Mouse (Mus musculus): ENCODE data around the gene Slit3. TPM values are rescaled to one million over a fixed set of nuclear protein-coding genes. Genes with fewer than 3 reads are reported as not detected.
A peak's percentile ranks its signal among the peaks of the same experiment; 100 is the strongest.

Gene Slit3
- polyA plus RNA-seq, 1 experiment from 2014 or later, result 5.8 TPM

DNA sequence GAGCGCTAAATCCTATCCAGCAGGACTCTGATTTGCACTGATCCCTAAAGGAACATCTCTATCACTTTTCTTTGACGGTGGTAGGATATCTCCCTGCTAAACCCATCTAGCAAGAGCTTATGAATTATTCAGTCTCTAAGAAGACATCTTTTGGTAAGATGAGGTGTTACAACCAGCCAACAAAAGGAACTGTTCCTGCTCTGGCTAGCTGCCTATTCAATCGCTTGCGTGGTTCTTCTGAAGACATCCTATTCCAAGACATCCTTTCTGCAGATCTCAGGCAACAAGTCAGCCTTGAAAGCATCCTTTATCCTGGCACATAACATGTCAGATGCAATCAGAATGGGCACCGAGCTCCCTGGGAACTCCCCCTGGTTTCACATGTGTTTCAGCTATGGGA, 81.3 kb downstream of the Slit3 start:
- no peaks in the 10 kb centered on the region for H3K9me3 ChIP-seq (ENCODE audit: control insufficient read depth, low read length)
- ATAC-seq, result no peak
- no peak overlapping the region for H3K27ac ChIP-seq (ENCODE audit: low read length)
- WGBS, result 48% methylated on average over 5 of the region's 5 CpGs
- H3K27me3 ChIP-seq (replicated peaks; ENCODE audit: control insufficient read depth, insufficient read depth, low read length), result no peaks in the 10 kb centered on the region
- no peaks in the 10 kb centered on the region for H3K36me3 ChIP-seq (ENCODE audit: control insufficient read depth, insufficient read depth)
- no peak overlapping the region for H3K4me3 ChIP-seq (replicated peaks; ENCODE audit: low read length)
- no peak overlapping the region for H3K9ac ChIP-seq (replicated peaks; ENCODE audit: low read depth, low read length)
- no peak overlapping the region for H3K4me2 ChIP-seq (ENCODE audit: low read length)
- H3K4me1 ChIP-seq (replicated peaks; ENCODE audit: control insufficient read depth, insufficient read depth, low read length), result peaks cover 16% of the 10 kb centered on the region

DNA sequence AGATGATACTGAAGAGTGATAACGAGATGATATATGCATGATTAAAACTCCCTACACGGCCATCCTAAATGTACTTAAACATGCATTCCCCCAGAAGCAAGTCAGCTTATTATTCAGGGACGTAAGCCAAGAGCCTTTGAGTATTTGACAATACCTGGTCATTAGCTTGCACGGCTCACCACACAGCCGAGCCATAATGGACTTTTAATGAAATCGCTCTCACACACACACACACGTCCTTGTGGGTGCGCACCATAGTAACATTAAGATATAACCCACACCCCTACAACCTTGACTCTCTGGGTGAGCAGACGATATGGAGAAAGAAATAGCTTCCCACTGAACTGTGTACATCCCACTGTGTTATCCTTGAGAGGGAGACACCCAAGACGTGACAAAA, 82.6 kb downstream of the Slit3 start:
- peak overlapping the region; percentile 16; the same call in 1 of the 2 replicates for H3K4me2 ChIP-seq (ENCODE audit: low read length)
- no peak overlapping the region for H3K9ac ChIP-seq (replicated peaks; ENCODE audit: low read depth, low read length)
- no peaks in the 10 kb centered on the region for H3K27me3 ChIP-seq (replicated peaks; ENCODE audit: control insufficient read depth, insufficient read depth, low read length)
- no peak overlapping the region for H3K4me3 ChIP-seq (replicated peaks; ENCODE audit: low read length)
- peak; percentile 47 for ATAC-seq
- H3K27ac ChIP-seq (ENCODE audit: low read length), result no peak overlapping the region
- no peaks in the 10 kb centered on the region for H3K36me3 ChIP-seq (ENCODE audit: control insufficient read depth, insufficient read depth)
- 6% methylated on average over 10 of the region's 10 CpGs for WGBS
- H3K9me3 ChIP-seq (ENCODE audit: control insufficient read depth, low read length), result no peaks in the 10 kb centered on the region
- H3K4me1 ChIP-seq (replicated peaks; ENCODE audit: control insufficient read depth, insufficient read depth, low read length), result peaks cover 16% of the 10 kb centered on the region

DNA sequence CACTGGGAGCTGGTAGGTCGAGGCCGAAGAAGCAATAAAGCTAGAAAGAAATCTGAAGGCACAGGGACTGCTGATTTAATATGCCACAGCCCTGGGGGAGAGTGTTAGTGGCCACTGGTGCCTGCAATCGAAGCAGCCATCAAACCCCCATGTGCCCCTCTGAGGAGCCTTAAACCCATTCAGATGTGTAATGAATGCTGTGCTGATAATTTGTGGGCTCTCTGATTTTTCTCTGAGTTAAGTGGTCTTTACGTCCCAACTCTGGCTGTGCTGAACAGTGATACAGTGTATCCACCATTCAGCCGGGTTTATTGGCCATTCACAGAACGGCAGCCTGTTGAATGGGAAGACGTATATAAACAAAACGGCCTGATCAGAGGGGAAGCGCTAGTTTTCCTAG, 83.1 kb downstream of the Slit3 start:
- Histone ChIP-seq H3K9me3 (ENCODE audit: control insufficient read depth, low read length) (no peaks in the 10 kb centered on the region), H3K4me1 (replicated peaks; ENCODE audit: control insufficient read depth, insufficient read depth, low read length) (peaks cover 16% of the 10 kb centered on the region), H3K27me3 (replicated peaks; ENCODE audit: control insufficient read depth, insufficient read depth, low read length) (no peaks in the 10 kb centered on the region), H3K4me3 (replicated peaks; ENCODE audit: low read length) (no peak overlapping the region), H3K4me2 (ENCODE audit: low read length) (peak overlapping the region; percentile 16; the same call in 1 of the 2 replicates), H3K9ac (replicated peaks; ENCODE audit: low read depth, low read length) (no peak overlapping the region), H3K36me3 (ENCODE audit: control insufficient read depth, insufficient read depth) (no peaks in the 10 kb centered on the region), H3K27ac (ENCODE audit: low read length) (no peak overlapping the region)
- ATAC-seq, result peak; percentile 20; the same call in 1 of the 2 replicates
- 7% methylated on average over 9 of the region's 9 CpGs for WGBS

DNA sequence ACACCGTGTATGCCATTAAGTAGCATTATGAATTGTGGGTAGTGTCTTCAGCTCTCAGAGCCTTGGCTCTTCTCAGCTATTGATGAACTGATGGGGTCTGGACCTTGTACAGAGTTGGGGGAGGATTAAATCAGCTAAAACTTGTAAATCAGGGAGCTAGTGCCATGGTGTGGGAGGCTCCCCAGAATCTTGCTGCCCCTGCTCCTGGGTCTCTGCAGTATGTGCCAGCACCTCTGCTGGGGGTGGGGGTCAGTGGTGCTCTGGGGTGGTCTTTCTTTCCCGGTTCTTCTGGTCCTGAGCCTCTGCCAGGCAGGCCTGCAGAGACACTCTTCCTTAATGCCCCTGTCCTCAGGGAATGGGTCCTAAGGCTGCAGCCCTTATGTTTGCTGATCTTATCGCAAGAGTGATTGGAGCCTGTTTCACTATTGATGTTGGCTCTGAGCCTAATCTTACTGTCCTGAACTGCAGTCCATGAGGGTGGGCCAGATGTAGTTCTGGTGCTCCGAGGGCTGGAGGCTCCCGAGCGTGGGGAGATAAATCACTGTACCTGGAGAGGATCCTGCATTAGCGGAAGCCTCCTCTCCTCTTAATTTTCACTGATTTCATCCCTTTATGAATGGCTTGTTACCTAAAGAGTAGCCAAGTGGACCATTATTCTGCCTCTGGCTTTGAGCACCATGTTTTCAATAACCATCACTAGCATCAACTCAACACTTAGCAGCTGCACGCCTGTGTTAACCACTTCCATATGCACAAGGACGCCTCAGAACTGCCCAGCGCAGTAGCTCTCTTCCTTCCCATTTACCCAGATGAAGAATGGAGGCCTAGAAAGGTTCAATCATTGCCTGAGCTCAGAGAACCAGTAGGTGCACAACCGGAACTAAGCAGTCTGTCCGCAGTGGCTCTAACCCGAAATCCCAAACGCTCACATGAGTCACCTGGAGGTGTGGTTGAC, 90.0 kb downstream of the Slit3 start:
- no peak overlapping the region for H3K4me2 ChIP-seq (ENCODE audit: low read length)
- ATAC-seq, result no peak
- H3K9me3 ChIP-seq (ENCODE audit: control insufficient read depth, low read length), result no peaks in the 10 kb centered on the region
- H3K27ac ChIP-seq (ENCODE audit: low read length), result no peak overlapping the region
- 83% methylated on average over 14 of the region's 14 CpGs for WGBS
- H3K9ac ChIP-seq (replicated peaks; ENCODE audit: low read depth, low read length), result no peak overlapping the region
- H3K4me3 ChIP-seq (replicated peaks; ENCODE audit: low read length), result no peak overlapping the region
- H3K4me1 ChIP-seq (replicated peaks; ENCODE audit: control insufficient read depth, insufficient read depth, low read length), result no peaks in the 10 kb centered on the region
- no peaks in the 10 kb centered on the region for H3K36me3 ChIP-seq (ENCODE audit: control insufficient read depth, insufficient read depth)
- H3K27me3 ChIP-seq (replicated peaks; ENCODE audit: control insufficient read depth, insufficient read depth, low read length), result no peaks in the 10 kb centered on the region

DNA sequence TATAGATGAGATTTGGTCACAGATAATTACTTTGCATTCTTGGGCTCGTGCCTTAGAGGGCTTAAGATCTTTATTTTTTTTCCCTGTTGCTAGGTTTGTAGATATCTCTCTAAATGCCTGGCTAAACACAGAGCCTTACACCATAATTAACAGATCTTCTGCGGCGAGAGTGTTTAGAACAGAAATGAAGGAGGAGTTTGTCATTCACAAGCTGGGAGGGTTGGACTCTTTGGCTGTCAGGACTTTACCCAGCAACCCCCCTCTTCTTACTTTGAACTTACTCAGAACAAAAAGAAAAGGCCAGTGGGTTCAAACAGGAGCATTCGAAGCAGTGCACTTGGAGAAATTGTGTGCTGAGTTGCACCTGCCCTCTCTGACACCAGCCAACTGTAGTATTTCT, 103.0 kb downstream of the Slit3 start:
- peak; percentile 69 for ATAC-seq
- Histone ChIP-seq H3K9me3 (ENCODE audit: control insufficient read depth, low read length) (no peaks in the 10 kb centered on the region), H3K27ac (ENCODE audit: low read length) (no peak overlapping the region), H3K4me1 (replicated peaks; ENCODE audit: control insufficient read depth, insufficient read depth, low read length) (peaks cover 8% of the 10 kb centered on the region; the same call in 1 of the 2 replicates), H3K4me3 (replicated peaks; ENCODE audit: low read length) (no peak overlapping the region), H3K27me3 (replicated peaks; ENCODE audit: control insufficient read depth, insufficient read depth, low read length) (no peaks in the 10 kb centered on the region), H3K9ac (replicated peaks; ENCODE audit: low read depth, low read length) (no peak overlapping the region), H3K36me3 (ENCODE audit: control insufficient read depth, insufficient read depth) (no peaks in the 10 kb centered on the region), H3K4me2 (ENCODE audit: low read length) (no peak overlapping the region)
- 7% methylated on average over 4 of the region's 4 CpGs for WGBS

DNA sequence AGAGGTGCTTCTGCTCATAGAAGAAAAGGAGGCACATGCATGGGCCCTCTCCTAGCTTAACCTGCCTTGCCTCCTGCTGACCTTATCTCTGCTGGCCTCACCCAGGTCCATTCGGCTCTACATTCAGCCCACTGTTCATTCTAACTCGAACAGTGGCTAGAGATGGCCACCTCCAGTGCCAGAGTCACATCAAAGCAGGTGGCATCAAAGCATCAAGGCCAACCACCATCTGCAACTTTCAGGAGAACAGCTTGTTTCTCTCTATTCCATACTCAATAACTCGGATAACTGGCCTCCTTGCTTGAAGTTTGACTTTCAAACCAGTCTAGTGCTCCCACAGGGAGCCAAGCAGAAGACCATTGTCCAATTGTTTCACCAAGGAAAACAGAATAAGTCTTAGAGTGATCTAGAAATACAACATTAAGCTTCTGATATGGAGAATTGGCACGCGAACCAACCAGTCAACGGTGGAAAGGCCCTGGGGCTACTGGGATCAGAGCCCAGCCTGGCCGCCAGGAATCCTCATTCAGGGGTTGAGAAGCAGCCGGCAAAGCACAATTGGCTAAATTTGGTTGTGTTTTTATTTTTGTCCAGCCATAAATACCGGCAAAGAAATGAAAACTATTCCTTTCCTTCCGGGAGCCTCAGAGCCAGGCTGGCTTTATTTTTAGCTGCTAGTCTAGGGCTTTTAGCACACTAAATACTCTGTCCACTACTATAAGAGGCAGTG, 110.5 kb downstream of the Slit3 start:
- Histone ChIP-seq H3K27ac (ENCODE audit: low read length) (no peak overlapping the region), H3K4me1 (replicated peaks; ENCODE audit: control insufficient read depth, insufficient read depth, low read length) (peaks cover 3% of the 10 kb centered on the region; the same call in 1 of the 2 replicates), H3K27me3 (replicated peaks; ENCODE audit: control insufficient read depth, insufficient read depth, low read length) (no peaks in the 10 kb centered on the region), H3K9me3 (ENCODE audit: control insufficient read depth, low read length) (no peaks in the 10 kb centered on the region), H3K36me3 (ENCODE audit: control insufficient read depth, insufficient read depth) (no peaks in the 10 kb centered on the region), H3K4me2 (ENCODE audit: low read length) (no peak overlapping the region), H3K9ac (replicated peaks; ENCODE audit: low read depth, low read length) (no peak overlapping the region), H3K4me3 (replicated peaks; ENCODE audit: low read length) (no peak overlapping the region)
- no peak for ATAC-seq
- 59% methylated on average over 10 of the region's 10 CpGs for WGBS

DNA sequence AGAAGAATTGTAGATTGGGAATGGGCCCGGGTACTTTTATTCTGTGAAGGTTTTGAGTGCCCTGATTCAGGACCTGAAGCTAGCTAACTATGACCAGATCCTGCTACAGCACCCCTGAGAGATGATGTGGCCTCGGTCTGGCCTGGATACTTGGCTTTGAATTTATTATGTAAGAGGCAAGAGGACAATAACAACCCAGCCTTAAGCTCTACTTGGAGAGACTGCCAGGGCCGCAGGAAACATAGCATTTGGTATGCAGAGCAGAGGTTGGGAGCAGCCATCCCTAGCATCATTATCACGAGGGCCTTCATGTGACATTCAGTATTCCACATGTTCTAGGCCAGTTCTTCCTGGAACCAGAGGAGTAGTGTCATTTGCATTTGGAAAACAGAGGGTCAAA, 111.3 kb downstream of the Slit3 start:
- Histone ChIP-seq H3K4me2 (ENCODE audit: low read length) (no peak overlapping the region), H3K9me3 (ENCODE audit: control insufficient read depth, low read length) (no peaks in the 10 kb centered on the region), H3K27ac (ENCODE audit: low read length) (no peak overlapping the region), H3K27me3 (replicated peaks; ENCODE audit: control insufficient read depth, insufficient read depth, low read length) (no peaks in the 10 kb centered on the region), H3K36me3 (ENCODE audit: control insufficient read depth, insufficient read depth) (no peaks in the 10 kb centered on the region), H3K4me1 (replicated peaks; ENCODE audit: control insufficient read depth, insufficient read depth, low read length) (peaks cover 3% of the 10 kb centered on the region; the same call in 1 of the 2 replicates), H3K4me3 (replicated peaks; ENCODE audit: low read length) (no peak overlapping the region), H3K9ac (replicated peaks; ENCODE audit: low read depth, low read length) (no peak overlapping the region)
- no peak for ATAC-seq
- WGBS, result 87% methylated on average over 4 of the region's 4 CpGs

DNA sequence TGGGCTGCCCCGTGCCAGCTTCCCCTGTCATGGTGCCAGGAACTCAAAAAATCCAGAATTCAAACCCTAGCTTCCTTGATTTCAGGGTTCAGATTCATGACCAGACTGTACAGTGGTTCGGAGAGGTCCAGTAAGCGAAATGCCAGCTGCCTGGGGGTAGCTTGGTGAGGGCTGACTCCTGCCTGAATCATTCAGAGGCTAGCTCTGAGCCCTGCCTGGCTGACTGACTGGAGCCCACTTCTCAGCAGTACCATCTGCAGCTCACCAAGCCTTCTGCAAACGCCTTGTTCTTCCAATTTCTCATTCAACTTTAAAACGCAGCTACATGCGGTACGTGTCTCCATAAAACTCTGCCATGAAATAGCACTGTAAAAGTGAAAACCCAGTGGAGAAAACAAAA, 120.4 kb downstream of the Slit3 start:
- 0 out of 2 replicates have a peak, but pooled peaks cover 2% of the 10 kb centered on the region for H3K9me3 ChIP-seq (ENCODE audit: control insufficient read depth, low read length)
- no peak overlapping the region for H3K27ac ChIP-seq (ENCODE audit: low read length)
- H3K36me3 ChIP-seq (ENCODE audit: control insufficient read depth, insufficient read depth), result no peaks in the 10 kb centered on the region
- no peak for ATAC-seq
- H3K4me1 ChIP-seq (replicated peaks; ENCODE audit: control insufficient read depth, insufficient read depth, low read length), result no peaks in the 10 kb centered on the region
- WGBS, result 88% methylated on average over 7 of the region's 7 CpGs
- H3K4me2 ChIP-seq (ENCODE audit: low read length), result no peak overlapping the region
- H3K4me3 ChIP-seq (replicated peaks; ENCODE audit: low read length), result no peak overlapping the region
- no peak overlapping the region for H3K9ac ChIP-seq (replicated peaks; ENCODE audit: low read depth, low read length)
- H3K27me3 ChIP-seq (replicated peaks; ENCODE audit: control insufficient read depth, insufficient read depth, low read length), result no peaks in the 10 kb centered on the region

DNA sequence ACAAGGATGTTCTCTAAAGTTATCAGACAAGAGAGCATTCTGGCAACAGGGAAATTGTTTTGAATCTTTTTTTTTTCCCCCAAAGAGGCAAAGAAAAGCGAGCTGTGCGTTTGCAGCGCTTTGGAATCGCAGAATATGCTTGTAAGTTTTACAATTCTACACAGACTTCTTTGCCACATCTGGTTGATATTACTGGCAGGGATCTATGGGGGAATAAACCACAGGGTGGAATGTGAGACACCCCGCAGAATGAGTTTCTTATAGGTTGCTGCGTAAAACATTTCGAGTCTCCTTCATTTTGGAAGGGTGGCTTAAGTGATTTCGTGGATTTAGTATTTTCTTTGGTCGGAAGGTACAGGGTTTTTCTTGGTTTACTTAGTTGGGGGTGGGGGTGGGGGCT, 122.6 kb downstream of the Slit3 start:
- no peaks in the 10 kb centered on the region for H3K9me3 ChIP-seq (ENCODE audit: control insufficient read depth, low read length)
- H3K4me3 ChIP-seq (replicated peaks; ENCODE audit: low read length), result no peak overlapping the region
- no peak overlapping the region for H3K27ac ChIP-seq (ENCODE audit: low read length)
- no peak overlapping the region for H3K9ac ChIP-seq (replicated peaks; ENCODE audit: low read depth, low read length)
- no peak for ATAC-seq
- no peak overlapping the region for H3K4me2 ChIP-seq (ENCODE audit: low read length)
- H3K27me3 ChIP-seq (replicated peaks; ENCODE audit: control insufficient read depth, insufficient read depth, low read length), result no peaks in the 10 kb centered on the region
- H3K4me1 ChIP-seq (replicated peaks; ENCODE audit: control insufficient read depth, insufficient read depth, low read length), result no peaks in the 10 kb centered on the region
- no peaks in the 10 kb centered on the region for H3K36me3 ChIP-seq (ENCODE audit: control insufficient read depth, insufficient read depth)
- WGBS, result 87% methylated on average over 9 of the region's 9 CpGs
